Mouse (Mus musculus): ENCODE measurements at regions not wholly inside any gene's neighbourhood (a gene's known extent, or its start where the extent isn't known, plus 50 kb on each side); places are given as distances from the start of the nearest gene placed in this dataset.
"Not testable (repeated sequence)": the region's sequence is repeated elsewhere in the genome, so short reads cannot be mapped to it uniquely, and the experiment has no call there.

DNA sequence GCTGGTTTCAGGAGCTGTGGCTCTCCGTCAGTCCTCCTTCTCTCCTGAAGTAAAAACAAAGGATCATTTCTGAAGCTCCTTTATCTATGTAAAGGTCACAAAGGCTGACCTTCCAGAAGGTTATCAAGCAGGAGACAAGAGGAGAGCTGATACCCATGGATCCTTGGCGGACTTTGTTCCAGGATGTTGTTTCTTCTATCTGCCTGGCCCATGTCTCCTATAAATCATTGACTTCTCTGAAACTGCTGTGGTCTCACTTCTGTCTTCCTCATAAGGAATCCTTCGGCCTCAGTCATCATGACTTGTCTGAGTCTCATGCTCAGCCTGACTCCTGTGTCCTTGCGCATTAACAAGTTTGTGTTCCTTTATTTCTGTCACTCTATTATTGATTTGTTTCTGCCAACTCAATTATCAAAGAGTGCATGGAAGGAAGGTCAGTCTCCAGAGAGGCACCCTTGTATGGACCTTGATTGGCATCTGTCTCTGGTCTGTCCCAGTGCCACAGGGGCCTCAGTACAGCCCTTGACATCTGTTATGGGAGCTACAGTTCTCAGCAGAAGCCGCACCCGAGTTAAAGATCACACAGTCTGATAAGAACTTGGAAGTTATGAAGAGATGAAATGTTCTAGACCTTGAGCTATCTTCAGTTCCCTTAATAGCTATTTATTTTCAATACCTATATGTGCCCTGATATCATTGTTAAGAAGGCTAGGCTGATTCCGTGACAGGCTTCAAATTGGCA lies 53.2 kb upstream of the Dazl start:
- no peaks in the 10 kb centered on the region for H3K4me1 ChIP-seq (ENCODE audit: control insufficient read depth, insufficient read depth, low read length)
- H3K27me3 ChIP-seq (ENCODE audit: control insufficient read depth, insufficient read depth, low read length): no peaks in the 10 kb centered on the region
- no peak overlapping the region for H3K4me3 ChIP-seq (replicated peaks; ENCODE audit: insufficient read depth, low read depth, low read length)
- no peak for DNase-seq
- TF ChIP-seq POLR2A (IDR thresholded peaks at IDR 0.05; ENCODE audit: borderline replicate concordance, insufficient read depth, low read length) (no peak), CTCF (IDR thresholded peaks at IDR 0.05; ENCODE audit: borderline replicate concordance, insufficient read depth, low read depth, low read length) (no peak)
- 91% methylated on average over 7 of the region's 7 CpGs for WGBS
- H3K27ac ChIP-seq (ENCODE audit: insufficient read depth, low read length): no peak overlapping the region

DNA sequence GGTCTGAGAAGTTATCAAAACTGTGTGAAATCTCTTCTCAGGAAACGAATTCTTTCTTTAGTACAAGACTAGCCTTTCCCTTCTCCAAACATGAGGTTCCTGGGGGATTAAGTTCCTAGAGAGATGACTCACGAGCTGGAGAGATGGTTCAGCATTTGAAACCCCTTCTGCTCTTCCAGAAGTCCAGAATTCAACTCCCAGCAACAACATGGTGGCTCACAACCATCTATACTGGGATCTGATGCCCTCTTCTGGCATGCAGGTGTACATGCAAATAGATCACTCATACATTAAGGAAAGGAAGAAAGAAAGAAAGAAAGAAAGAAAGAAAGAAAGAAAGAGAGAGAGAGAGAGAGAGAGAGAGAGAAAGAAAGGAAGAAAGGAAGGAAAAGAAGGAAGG lies 60.4 kb upstream of the Dazl start:
- not testable (repeated sequence) for H3K27me3 ChIP-seq (ENCODE audit: control insufficient read depth, insufficient read depth, low read length); DNase-seq; H3K27ac ChIP-seq (ENCODE audit: insufficient read depth, low read length); H3K4me1 ChIP-seq (ENCODE audit: control insufficient read depth, insufficient read depth, low read length); H3K4me3 ChIP-seq (replicated peaks; ENCODE audit: insufficient read depth, low read depth, low read length)
- WGBS: 72% methylated on average over 2 of the region's 2 CpGs

DNA sequence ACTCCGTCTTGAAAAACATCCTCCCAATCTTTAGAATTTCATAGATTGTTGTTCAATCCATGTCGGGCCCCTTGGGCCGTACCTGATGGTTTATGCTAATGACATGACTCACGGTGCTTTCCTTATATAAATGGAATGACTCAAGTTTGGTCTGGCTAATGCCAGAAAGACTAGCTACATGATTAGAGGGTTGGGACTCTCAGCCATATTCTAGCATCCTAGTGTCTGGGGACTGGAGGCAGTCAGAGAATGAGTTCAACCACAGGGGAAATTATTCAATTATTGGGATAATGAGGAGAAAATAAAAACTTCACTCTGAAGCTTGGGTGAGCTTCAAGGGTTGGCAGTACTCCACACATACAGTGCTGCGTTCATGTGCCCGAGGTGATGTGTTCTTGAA lies 60.9 kb upstream of the Dazl start:
- TF ChIP-seq CTCF (IDR thresholded peaks at IDR 0.05; ENCODE audit: borderline replicate concordance, insufficient read depth, low read depth, low read length): no peak
- TF ChIP-seq POLR2A (IDR thresholded peaks at IDR 0.05; ENCODE audit: borderline replicate concordance, insufficient read depth, low read length): no peak
- Histone ChIP-seq H3K4me1 (ENCODE audit: control insufficient read depth, insufficient read depth, low read length) (no peaks in the 10 kb centered on the region), H3K4me3 (replicated peaks; ENCODE audit: insufficient read depth, low read depth, low read length) (no peak overlapping the region), H3K27ac (ENCODE audit: insufficient read depth, low read length) (no peak overlapping the region), H3K27me3 (ENCODE audit: control insufficient read depth, insufficient read depth, low read length) (no peaks in the 10 kb centered on the region; the same call in 1 of the 2 replicates)
- 84% methylated on average over 6 of the region's 6 CpGs for WGBS
- no peak for DNase-seq

DNA sequence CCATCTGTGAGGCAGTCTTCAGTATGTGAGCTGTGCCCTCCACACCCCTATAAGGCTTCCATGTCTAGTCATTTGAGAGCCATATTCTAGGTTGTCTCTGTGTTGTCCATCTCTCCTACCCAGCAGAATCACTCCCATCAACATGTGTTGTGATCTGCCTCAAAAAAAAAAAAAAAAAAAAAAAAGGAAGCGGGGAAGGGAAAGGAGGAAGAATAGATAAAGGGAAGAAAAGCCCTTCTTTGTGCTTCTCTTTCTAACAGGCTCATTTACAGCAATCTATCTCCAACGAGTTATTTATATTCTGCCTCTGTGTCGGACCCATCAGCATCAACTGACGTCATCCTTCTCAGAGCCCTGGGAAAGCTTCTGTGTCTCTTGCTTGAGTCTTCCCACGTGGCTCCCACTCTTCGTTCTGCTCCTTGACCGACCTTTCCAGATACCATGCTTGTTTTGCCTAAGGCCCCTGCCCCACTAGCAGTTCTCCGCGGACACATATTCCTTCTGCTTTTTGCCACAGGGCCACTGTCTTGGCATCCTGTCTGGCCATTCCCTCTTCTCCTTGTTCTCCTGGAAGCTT lies 68.3 kb upstream of the Dazl start:
- Histone ChIP-seq H3K4me1 (ENCODE audit: control insufficient read depth, insufficient read depth, low read length) (no peaks in the 10 kb centered on the region), H3K27me3 (ENCODE audit: control insufficient read depth, insufficient read depth, low read length) (no peaks in the 10 kb centered on the region), H3K27ac (ENCODE audit: insufficient read depth, low read length) (no peak overlapping the region), H3K4me3 (replicated peaks; ENCODE audit: insufficient read depth, low read depth, low read length) (no peak overlapping the region)
- no peak for DNase-seq
- TF ChIP-seq POLR2A (IDR thresholded peaks at IDR 0.05; ENCODE audit: borderline replicate concordance, insufficient read depth, low read length) (no peak), CTCF (IDR thresholded peaks at IDR 0.05; ENCODE audit: borderline replicate concordance, insufficient read depth, low read depth, low read length) (no peak)
- WGBS: 80% methylated on average over 9 of the region's 9 CpGs

DNA sequence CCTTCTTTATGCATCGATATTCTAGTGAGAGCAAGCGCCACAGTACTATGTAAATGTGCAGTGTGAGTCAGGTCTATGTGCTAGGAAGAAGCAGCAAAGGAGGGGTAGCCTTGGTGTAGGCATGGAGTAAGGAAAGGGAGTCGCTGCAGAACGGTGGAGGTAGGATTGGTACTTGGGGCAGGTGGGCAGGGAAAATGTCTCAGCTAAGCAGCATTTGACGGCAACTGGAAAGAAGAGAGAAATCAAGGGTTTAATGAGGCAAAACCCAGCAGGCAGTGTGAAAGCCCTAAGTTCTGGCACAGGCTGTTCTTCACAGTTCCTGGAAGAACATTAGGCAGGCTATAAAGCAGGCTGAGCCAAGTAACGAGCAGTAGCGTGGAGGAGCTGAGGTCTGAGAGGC lies 72.0 kb upstream of the Dazl start:
- no peak overlapping the region for H3K4me3 ChIP-seq (replicated peaks; ENCODE audit: insufficient read depth, low read depth, low read length)
- TF ChIP-seq CTCF (IDR thresholded peaks at IDR 0.05; ENCODE audit: borderline replicate concordance, insufficient read depth, low read depth, low read length) (no peak), POLR2A (IDR thresholded peaks at IDR 0.05; ENCODE audit: borderline replicate concordance, insufficient read depth, low read length) (no peak)
- 69% methylated on average over 7 of the region's 7 CpGs for WGBS
- H3K27ac ChIP-seq (ENCODE audit: insufficient read depth, low read length): no peak overlapping the region
- no peak for DNase-seq
- H3K4me1 ChIP-seq (ENCODE audit: control insufficient read depth, insufficient read depth, low read length): no peaks in the 10 kb centered on the region; the same call in 1 of the 2 replicates
- no peaks in the 10 kb centered on the region for H3K27me3 ChIP-seq (ENCODE audit: control insufficient read depth, insufficient read depth, low read length)

DNA sequence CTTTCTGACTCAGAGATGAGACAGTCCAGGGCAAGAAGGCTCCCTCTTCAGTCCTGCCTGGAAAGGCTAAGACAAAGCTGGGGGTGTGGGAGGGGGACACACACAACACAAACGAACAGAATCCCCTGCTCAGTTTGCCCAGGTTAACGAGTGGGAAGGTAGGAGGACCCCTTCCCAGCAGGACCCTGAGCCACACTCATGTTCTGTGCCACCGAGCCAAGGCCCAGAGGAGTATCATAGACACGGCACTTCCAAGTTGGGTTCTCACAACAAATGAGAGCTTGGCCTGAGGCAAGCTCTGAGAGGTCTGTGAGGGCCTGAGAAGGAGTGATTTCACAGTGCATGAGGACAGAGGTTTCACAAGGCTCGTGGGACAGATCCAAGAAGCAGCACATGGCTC lies 72.7 kb upstream of the Dazl start:
- Histone ChIP-seq H3K27ac (ENCODE audit: insufficient read depth, low read length) (no peak overlapping the region), H3K27me3 (ENCODE audit: control insufficient read depth, insufficient read depth, low read length) (no peaks in the 10 kb centered on the region), H3K4me1 (ENCODE audit: control insufficient read depth, insufficient read depth, low read length) (no peaks in the 10 kb centered on the region; the same call in 1 of the 2 replicates), H3K4me3 (replicated peaks; ENCODE audit: insufficient read depth, low read depth, low read length) (no peak overlapping the region)
- TF ChIP-seq CTCF (IDR thresholded peaks at IDR 0.05; ENCODE audit: borderline replicate concordance, insufficient read depth, low read depth, low read length): no peak
- 72% methylated on average over 5 of the region's 5 CpGs for WGBS
- no peak for DNase-seq

DNA sequence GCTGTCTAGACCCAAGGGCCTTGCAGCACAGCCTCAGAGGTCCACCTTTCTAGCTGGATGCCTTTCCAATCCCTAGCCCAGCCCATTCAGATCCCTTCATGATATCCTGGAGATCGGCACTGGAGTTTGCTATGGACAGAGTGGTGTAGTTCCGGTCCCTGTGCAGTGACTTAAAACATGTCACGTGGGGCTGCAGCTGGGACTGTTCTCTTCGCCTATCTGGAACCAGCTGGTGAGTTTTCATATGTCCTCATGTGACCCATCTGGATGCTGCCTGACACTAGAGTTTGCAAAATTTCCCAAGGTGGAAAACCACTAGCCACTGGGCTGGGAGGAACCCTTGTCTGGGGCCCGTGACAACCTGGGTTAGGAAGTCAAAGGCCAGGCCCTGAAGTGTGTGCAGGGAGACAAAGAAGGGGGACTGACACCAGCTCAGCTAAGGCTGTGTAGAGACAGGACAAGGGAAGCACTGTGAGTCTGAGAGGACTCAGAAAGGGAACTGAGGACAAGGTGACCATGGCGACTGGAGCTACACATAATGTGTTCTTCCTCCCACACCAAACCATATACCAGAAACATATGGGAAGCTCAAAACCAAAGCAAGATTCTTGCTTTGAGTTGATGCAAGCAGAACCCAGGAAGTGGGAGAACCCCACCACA lies 75.9 kb upstream of the Dazl start:
- H3K4me3 ChIP-seq (replicated peaks; ENCODE audit: insufficient read depth, low read depth, low read length): no peak overlapping the region
- no peak for DNase-seq
- WGBS: 78% methylated on average over 6 of the region's 6 CpGs
- no peaks in the 10 kb centered on the region for H3K27me3 ChIP-seq (ENCODE audit: control insufficient read depth, insufficient read depth, low read length)
- TF ChIP-seq CTCF (IDR thresholded peaks at IDR 0.05; ENCODE audit: borderline replicate concordance, insufficient read depth, low read depth, low read length) (no peak), POLR2A (IDR thresholded peaks at IDR 0.05; ENCODE audit: borderline replicate concordance, insufficient read depth, low read length) (no peak)
- H3K27ac ChIP-seq (ENCODE audit: insufficient read depth, low read length): no peak overlapping the region
- H3K4me1 ChIP-seq (ENCODE audit: control insufficient read depth, insufficient read depth, low read length): peaks cover 5% of the 10 kb centered on the region

DNA sequence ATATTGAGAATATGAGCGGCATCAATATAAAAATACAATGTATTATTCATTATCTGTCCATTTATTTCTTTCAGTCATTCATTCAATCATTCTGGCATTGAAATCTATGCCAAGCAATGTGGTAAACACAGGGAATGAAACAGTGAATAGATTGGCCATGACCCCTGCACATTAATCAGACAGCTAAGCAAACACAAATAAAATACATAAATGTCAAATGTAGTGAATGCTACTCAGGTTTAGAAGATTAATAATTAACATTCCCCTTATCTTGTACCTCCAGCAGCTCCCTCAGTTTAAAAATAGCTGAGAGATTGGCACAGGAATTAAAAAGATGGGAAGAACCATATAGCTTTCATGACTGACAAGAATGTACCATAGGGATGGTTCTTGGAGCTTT lies 77.0 kb upstream of the Dazl start:
- 94% methylated on average over 1 of the region's 1 CpGs for WGBS
- DNase-seq: no peak
- no peak overlapping the region for H3K27ac ChIP-seq (ENCODE audit: insufficient read depth, low read length)
- no peak overlapping the region for H3K4me3 ChIP-seq (replicated peaks; ENCODE audit: insufficient read depth, low read depth, low read length)
- no peaks in the 10 kb centered on the region for H3K27me3 ChIP-seq (ENCODE audit: control insufficient read depth, insufficient read depth, low read length)
- TF ChIP-seq POLR2A (IDR thresholded peaks at IDR 0.05; ENCODE audit: borderline replicate concordance, insufficient read depth, low read length): no peak
- TF ChIP-seq CTCF (IDR thresholded peaks at IDR 0.05; ENCODE audit: borderline replicate concordance, insufficient read depth, low read depth, low read length): no peak
- H3K4me1 ChIP-seq (ENCODE audit: control insufficient read depth, insufficient read depth, low read length): peaks cover 5% of the 10 kb centered on the region
